Mouse (Mus musculus) liver, postnatal 0 days (tissue): ENCODE results near the gene 4930447C04Rik.

ENCODE experiments used
- CTCF ChIP-seq: sonication (generic); IDR thresholded peaks from 2 replicates; pipeline ENCODE4 v1.5.1; 2016; ENCODE audit warnings: antibody characterized with exemption, low read depth
- EP300 ChIP-seq: IDR thresholded peaks from 2 replicates; pipeline ENCODE4 v1.6.1; 2016; ENCODE audit warnings: antibody characterized with exemption, low read depth, mild to moderate bottlenecking

DNA sequence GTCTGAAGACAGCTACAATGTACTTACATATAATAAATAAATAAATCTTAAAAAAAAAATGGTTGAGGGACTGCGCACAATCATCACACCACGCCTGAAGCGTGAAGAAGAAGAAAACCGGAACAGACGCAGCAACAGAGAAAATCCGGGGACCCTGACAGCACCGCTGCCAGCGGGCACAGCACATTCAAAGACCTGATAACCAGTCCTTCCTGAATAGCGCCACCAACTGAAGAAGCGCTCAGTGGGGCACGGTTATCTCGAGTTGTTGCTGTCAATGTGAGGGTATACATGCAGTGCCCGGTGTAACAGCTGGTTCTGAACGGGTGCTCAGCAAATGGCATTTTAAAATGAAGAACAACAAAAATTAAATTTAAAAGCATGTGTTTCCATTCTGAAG, 30.0 kb upstream of the 4930447C04Rik start:
- TF ChIP-seq CTCF (no peak), EP300 (no peak)
